Mouse (Mus musculus): Measurements from ENCODE around the gene Dock8. TPM values are rescaled to one million over a fixed set of nuclear protein-coding genes. Genes with fewer than 3 reads are reported as not detected.

Gene Dock8
- polyA plus RNA-seq, 1 experiment = 8.2 TPM

DNA sequence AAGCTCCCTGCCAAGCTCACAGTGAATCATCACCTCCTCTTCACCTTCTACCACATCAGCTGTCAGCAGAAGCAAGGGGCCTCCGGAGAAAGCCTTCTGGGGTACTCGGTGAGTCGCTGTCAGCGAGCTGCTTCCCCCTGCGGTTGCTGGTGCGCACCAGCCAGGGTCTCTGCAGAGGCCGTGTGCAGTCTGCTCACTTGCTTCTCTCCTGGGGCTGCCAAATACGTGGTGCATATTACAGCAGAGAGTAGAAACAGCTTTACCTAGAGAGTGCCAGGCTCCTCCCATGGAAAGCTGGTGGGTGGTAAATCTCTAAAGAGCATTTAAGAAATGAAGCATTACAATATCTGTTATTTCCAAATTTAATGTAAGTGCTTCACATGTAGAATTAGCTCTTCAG, 123.1 kb downstream of the Dock8 start:
- Histone ChIP-seq H3K79me3 (ENCODE audit: low read depth) (no peaks in the 10 kb centered on the region), H3ac (ENCODE audit: control insufficient read depth, insufficient read length, low read depth) (no peak overlapping the region), H3K79me2 (ENCODE audit: control insufficient read depth, insufficient read depth) (no peaks in the 10 kb centered on the region), H3K36me3 (ENCODE audit: control insufficient read depth, insufficient read depth) (peaks cover 39% of the 10 kb centered on the region), H3K27me3 (ENCODE audit: control insufficient read depth, insufficient read depth, insufficient read length) (no peaks in the 10 kb centered on the region), H3K4me3 (ENCODE audit: insufficient read depth, poor library complexity, severe bottlenecking) (no peak overlapping the region)
- TF ChIP-seq FOSL1 (IDR thresholded peaks at IDR 0.05; ENCODE audit: insufficient read depth, low read length, poor library complexity, severe bottlenecking) (no peak), MYOG (IDR thresholded peaks at IDR 0.05; ENCODE audit: control insufficient read depth, extremely low read depth, insufficient read length) (no peak), CTCF (IDR thresholded peaks at IDR 0.05; ENCODE audit: control insufficient read depth, insufficient read depth, insufficient read length) (no peak), MAX (IDR thresholded peaks at IDR 0.05) (no peak), MYOD1 (IDR thresholded peaks at IDR 0.05; ENCODE audit: control insufficient read depth, insufficient read length, low read depth) (no peak), CEBPB (IDR thresholded peaks at IDR 0.05; ENCODE audit: low read depth) (no peak), USF1 (IDR thresholded peaks at IDR 0.05; ENCODE audit: low read depth) (no peak)

DNA sequence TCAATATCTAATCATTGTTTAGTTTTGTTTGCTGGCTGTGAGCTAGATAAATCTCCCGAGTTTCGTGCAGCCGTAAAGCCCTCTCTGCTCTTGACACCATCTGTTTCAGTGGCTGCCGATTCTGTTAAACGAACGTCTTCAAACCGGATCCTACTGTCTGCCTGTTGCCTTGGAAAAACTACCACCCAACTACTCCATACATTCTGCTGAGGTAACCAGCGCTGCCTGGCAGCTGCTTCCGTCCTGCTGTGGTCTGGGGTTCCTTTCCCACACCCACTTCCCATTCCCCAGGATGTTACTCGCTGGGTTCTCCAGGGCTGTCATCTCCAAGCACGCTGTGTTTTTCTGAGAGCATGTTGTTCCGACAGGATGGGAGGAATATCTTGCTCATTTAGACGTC, 123.7 kb downstream of the Dock8 start:
- Histone ChIP-seq H3K79me3 (ENCODE audit: low read depth) (no peaks in the 10 kb centered on the region), H3K79me2 (ENCODE audit: control insufficient read depth, insufficient read depth) (no peaks in the 10 kb centered on the region), H3K27me3 (ENCODE audit: control insufficient read depth, insufficient read depth, insufficient read length) (no peaks in the 10 kb centered on the region), H3ac (ENCODE audit: control insufficient read depth, insufficient read length, low read depth) (no peak overlapping the region), H3K4me3 (ENCODE audit: insufficient read depth, poor library complexity, severe bottlenecking) (no peak overlapping the region), H3K36me3 (ENCODE audit: control insufficient read depth, insufficient read depth) (peaks cover 39% of the 10 kb centered on the region)
- TF ChIP-seq USF1 (IDR thresholded peaks at IDR 0.05; ENCODE audit: low read depth) (no peak), CTCF (IDR thresholded peaks at IDR 0.05; ENCODE audit: control insufficient read depth, insufficient read depth, insufficient read length) (no peak), CEBPB (IDR thresholded peaks at IDR 0.05; ENCODE audit: low read depth) (no peak), FOSL1 (IDR thresholded peaks at IDR 0.05; ENCODE audit: insufficient read depth, low read length, poor library complexity, severe bottlenecking) (no peak), MAX (IDR thresholded peaks at IDR 0.05) (no peak), MYOD1 (IDR thresholded peaks at IDR 0.05; ENCODE audit: control insufficient read depth, insufficient read length, low read depth) (no peak), MYOG (IDR thresholded peaks at IDR 0.05; ENCODE audit: control insufficient read depth, extremely low read depth, insufficient read length) (no peak)

DNA sequence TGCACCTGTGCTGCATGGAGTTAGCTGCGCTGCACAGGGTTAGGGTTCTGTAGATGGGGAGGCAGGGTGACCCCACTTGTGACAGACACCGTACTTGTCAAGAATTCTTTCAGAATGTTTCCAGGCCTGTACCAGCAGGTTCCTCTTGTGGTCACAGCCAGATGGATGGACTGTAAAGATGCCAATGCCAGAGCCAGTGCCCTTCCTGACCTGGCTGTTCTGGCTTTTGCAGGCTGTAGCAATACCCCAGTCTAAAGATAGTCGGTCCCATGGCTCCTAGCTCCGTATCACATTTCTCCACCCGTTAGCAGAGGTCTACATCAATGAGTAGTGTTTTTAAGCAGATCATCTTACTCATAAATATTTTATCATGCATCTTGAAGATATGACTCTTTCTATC, 124.1 kb downstream of the Dock8 start:
- Histone ChIP-seq H3K79me2 (ENCODE audit: control insufficient read depth, insufficient read depth) (no peaks in the 10 kb centered on the region), H3K36me3 (ENCODE audit: control insufficient read depth, insufficient read depth) (peaks cover 39% of the 10 kb centered on the region), H3K4me3 (ENCODE audit: insufficient read depth, poor library complexity, severe bottlenecking) (no peak overlapping the region), H3K79me3 (ENCODE audit: low read depth) (no peaks in the 10 kb centered on the region), H3K27me3 (ENCODE audit: control insufficient read depth, insufficient read depth, insufficient read length) (no peaks in the 10 kb centered on the region), H3ac (ENCODE audit: control insufficient read depth, insufficient read length, low read depth) (no peak overlapping the region)
- TF ChIP-seq MYOD1 (IDR thresholded peaks at IDR 0.05; ENCODE audit: control insufficient read depth, insufficient read length, low read depth) = no peak
- no peak for TF ChIP-seq FOSL1 (IDR thresholded peaks at IDR 0.05; ENCODE audit: insufficient read depth, low read length, poor library complexity, severe bottlenecking)
- no peak for TF ChIP-seq USF1 (IDR thresholded peaks at IDR 0.05; ENCODE audit: low read depth)
- no peak for TF ChIP-seq CTCF (IDR thresholded peaks at IDR 0.05; ENCODE audit: control insufficient read depth, insufficient read depth, insufficient read length)
- no peak for TF ChIP-seq MYOG (IDR thresholded peaks at IDR 0.05; ENCODE audit: control insufficient read depth, extremely low read depth, insufficient read length)
- no peak for TF ChIP-seq CEBPB (IDR thresholded peaks at IDR 0.05; ENCODE audit: low read depth)
- TF ChIP-seq MAX (IDR thresholded peaks at IDR 0.05) = no peak

DNA sequence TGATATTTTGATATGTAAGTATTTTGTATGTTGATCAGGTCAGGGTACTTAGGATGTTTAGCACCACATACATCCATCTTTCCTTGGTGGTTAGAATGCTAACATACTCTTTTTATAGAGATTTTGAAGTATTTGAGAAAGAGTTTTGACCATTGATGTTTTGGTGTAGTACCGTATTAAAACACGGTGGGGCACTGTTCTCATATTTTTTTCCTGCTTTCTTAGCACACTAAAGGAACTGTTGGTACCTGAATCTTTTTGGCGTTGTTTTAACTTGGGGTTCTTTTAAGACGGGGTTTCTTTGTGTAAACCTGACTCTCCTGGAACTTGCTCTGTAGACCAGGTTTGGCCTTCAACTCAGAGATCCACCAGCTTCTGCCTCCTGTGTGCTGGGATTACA, 133.0 kb downstream of the Dock8 start:
- Histone ChIP-seq H3K79me2 (ENCODE audit: control insufficient read depth, insufficient read depth) (no peaks in the 10 kb centered on the region), H3K27me3 (ENCODE audit: control insufficient read depth, insufficient read depth, insufficient read length) (no peaks in the 10 kb centered on the region), H3ac (ENCODE audit: control insufficient read depth, insufficient read length, low read depth) (no peak overlapping the region), H3K36me3 (ENCODE audit: control insufficient read depth, insufficient read depth) (peaks cover 25% of the 10 kb centered on the region), H3K79me3 (ENCODE audit: low read depth) (no peaks in the 10 kb centered on the region), H3K4me3 (ENCODE audit: insufficient read depth, poor library complexity, severe bottlenecking) (no peak overlapping the region)
- no peak for TF ChIP-seq CEBPB (IDR thresholded peaks at IDR 0.05; ENCODE audit: low read depth)
- no peak for TF ChIP-seq FOSL1 (IDR thresholded peaks at IDR 0.05; ENCODE audit: insufficient read depth, low read length, poor library complexity, severe bottlenecking)
- TF ChIP-seq CTCF (IDR thresholded peaks at IDR 0.05; ENCODE audit: control insufficient read depth, insufficient read depth, insufficient read length) = no peak

DNA sequence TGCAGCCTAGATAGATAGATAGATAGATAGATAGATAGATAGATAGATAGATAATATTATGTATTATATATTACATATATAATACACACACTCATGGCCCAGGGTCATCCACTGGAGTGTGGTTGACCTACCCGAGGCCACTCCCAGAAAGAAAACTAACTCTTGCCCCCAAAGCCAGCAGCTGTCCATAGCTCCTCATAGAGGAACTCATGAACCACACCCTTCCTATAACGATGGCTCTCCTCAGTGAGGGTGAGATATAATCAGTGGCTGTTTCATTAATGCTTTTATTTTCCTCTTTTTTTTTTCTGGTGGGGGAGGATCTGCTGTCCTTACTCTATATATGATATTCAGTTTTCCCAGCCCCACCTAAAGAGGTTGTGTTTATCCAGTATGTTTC, 134.6 kb downstream of the Dock8 start:
- H3K36me3 ChIP-seq (ENCODE audit: control insufficient read depth, insufficient read depth) = peaks cover 31% of the 10 kb centered on the region
- TF ChIP-seq FOSL1 (IDR thresholded peaks at IDR 0.05; ENCODE audit: insufficient read depth, low read length, poor library complexity, severe bottlenecking) (no peak), CTCF (IDR thresholded peaks at IDR 0.05; ENCODE audit: control insufficient read depth, insufficient read depth, insufficient read length) (no peak), CEBPB (IDR thresholded peaks at IDR 0.05; ENCODE audit: low read depth) (no peak), MAX (IDR thresholded peaks at IDR 0.05) (no peak), USF1 (IDR thresholded peaks at IDR 0.05; ENCODE audit: low read depth) (no peak), MYOG (IDR thresholded peaks at IDR 0.05; ENCODE audit: control insufficient read depth, extremely low read depth, insufficient read length) (no peak), MYOD1 (IDR thresholded peaks at IDR 0.05; ENCODE audit: control insufficient read depth, insufficient read length, low read depth) (no peak)
- no peak overlapping the region for H3K4me3 ChIP-seq (ENCODE audit: insufficient read depth, poor library complexity, severe bottlenecking)
- H3ac ChIP-seq (ENCODE audit: control insufficient read depth, insufficient read length, low read depth) = no peak overlapping the region
- no peaks in the 10 kb centered on the region for H3K27me3 ChIP-seq (ENCODE audit: control insufficient read depth, insufficient read depth, insufficient read length)
- no peaks in the 10 kb centered on the region for H3K79me2 ChIP-seq (ENCODE audit: control insufficient read depth, insufficient read depth)
- no peaks in the 10 kb centered on the region for H3K79me3 ChIP-seq (ENCODE audit: low read depth)

DNA sequence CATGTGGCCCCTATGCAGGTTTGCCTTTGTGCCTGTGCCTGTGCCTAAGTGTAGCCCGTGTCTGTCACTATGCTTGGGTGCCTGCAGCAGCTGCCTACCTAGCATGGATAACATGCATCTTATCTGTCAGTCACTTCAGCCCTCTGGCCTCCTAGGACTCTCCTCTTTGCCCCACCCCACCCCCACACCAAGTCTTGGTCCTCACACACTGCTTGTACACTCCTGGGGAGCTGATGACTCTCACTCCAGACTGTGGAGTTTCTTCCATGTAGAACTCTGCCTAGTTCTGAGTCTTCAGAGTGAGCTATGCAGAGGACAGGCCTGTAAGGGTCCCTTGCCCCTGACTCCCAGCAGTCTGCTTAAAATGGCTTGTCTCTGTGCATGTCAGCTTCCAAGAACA, 136.8 kb downstream of the Dock8 start:
- Histone ChIP-seq H3K27me3 (ENCODE audit: control insufficient read depth, insufficient read depth, insufficient read length) (no peaks in the 10 kb centered on the region), H3K36me3 (ENCODE audit: control insufficient read depth, insufficient read depth) (peaks cover 41% of the 10 kb centered on the region), H3K79me2 (ENCODE audit: control insufficient read depth, insufficient read depth) (no peaks in the 10 kb centered on the region), H3K79me3 (ENCODE audit: low read depth) (no peaks in the 10 kb centered on the region), H3ac (ENCODE audit: control insufficient read depth, insufficient read length, low read depth) (no peak overlapping the region), H3K4me3 (ENCODE audit: insufficient read depth, poor library complexity, severe bottlenecking) (no peak overlapping the region)
- TF ChIP-seq USF1 (IDR thresholded peaks at IDR 0.05; ENCODE audit: low read depth) (no peak), MYOD1 (IDR thresholded peaks at IDR 0.05; ENCODE audit: control insufficient read depth, insufficient read length, low read depth) (no peak), MAX (IDR thresholded peaks at IDR 0.05) (no peak), CTCF (IDR thresholded peaks at IDR 0.05; ENCODE audit: control insufficient read depth, insufficient read depth, insufficient read length) (no peak), FOSL1 (IDR thresholded peaks at IDR 0.05; ENCODE audit: insufficient read depth, low read length, poor library complexity, severe bottlenecking) (no peak), MYOG (IDR thresholded peaks at IDR 0.05; ENCODE audit: control insufficient read depth, extremely low read depth, insufficient read length) (no peak), CEBPB (IDR thresholded peaks at IDR 0.05; ENCODE audit: low read depth) (no peak)
